Mouse (Mus musculus) intestine, embryonic 14.5 days (tissue): Measurements from ENCODE around the gene Ocel1. TPM values are rescaled to one million over a fixed set of nuclear protein-coding genes. Genes with fewer than 3 reads are reported as not detected.

Experiments
- ATAC-seq: fragments of 200-750 bp; cut with Nextera tagmentation; replicated peaks from 2 replicates; pipeline ENCODE4 v1.8.0; 2017; ENCODE audit warnings: low read depth, moderate number of reproducible peaks, moderate TSS enrichment, moderate library complexity; ENCODE audit not compliant: low FRiP score, low TSS enrichment
- DNase-seq: peaks from one replicate; pipeline ENCODE4 v3.0.0-alpha.2; 2018; ENCODE audit warnings: low spot score
- H3K27ac ChIP-seq: fragments of 300-500 bp; sonication (generic); 2 replicates; pipeline ENCODE4 v1.5.1; 2014; ENCODE audit warnings: low read depth, mild to moderate bottlenecking, control low read depth
- H3K27me3 ChIP-seq: fragments of 300-500 bp; sonication (generic); replicated peaks from 2 replicates; pipeline ENCODE4 v1.6.1; 2014; ENCODE audit warnings: low read length, control low read depth; ENCODE audit not compliant: control insufficient read depth, insufficient read depth
- H3K36me3 ChIP-seq: fragments of 300-500 bp; sonication (generic); 2 replicates; pipeline ENCODE4 v1.6.1; 2014; ENCODE audit warnings: low read length, control low read depth; ENCODE audit not compliant: control insufficient read depth, insufficient read depth
- H3K4me1 ChIP-seq: fragments of 300-500 bp; sonication (generic); replicated peaks from 2 replicates; pipeline ENCODE4 v1.6.1; 2014; ENCODE audit warnings: low read length, control low read depth, mixed read lengths; ENCODE audit not compliant: control insufficient read depth, insufficient read depth
- H3K4me2 ChIP-seq: fragments of 300-500 bp; sonication (generic); 2 replicates; pipeline ENCODE4 v1.6.1; 2014; ENCODE audit warnings: low read length
- H3K4me3 ChIP-seq: fragments of 300-500 bp; sonication (generic); 2 replicates; pipeline ENCODE4 v1.5.1; 2014; ENCODE audit warnings: low read depth, low read length, control low read depth, mixed read lengths
- H3K9ac ChIP-seq: fragments of 300-500 bp; sonication (generic); 2 replicates; pipeline ENCODE4 v1.6.1; 2014; ENCODE audit warnings: mild to moderate bottlenecking, low read length
- H3K9me3 ChIP-seq: fragments of 300-500 bp; sonication (generic); 2 replicates; pipeline ENCODE4 v1.6.1; 2016; ENCODE audit warnings: low read length, control low read depth; ENCODE audit not compliant: control insufficient read depth
- WGBS: fragments of 180-500 bp; shearing (Covaris S2); extraction: QIAGEN DNeasy Blood & Tissue Kit; methylation state at CpG from one replicate; pipeline ENCODE4 v1.1.7; 2014; 5-methylcytosine and 5-hydroxymethylcytosine counted together
- polyA plus RNA-seq: library from polyadenylated mRNA; unstranded; fragments of >200 nt; fragmentation: Nextera tagmentation; extraction: Ambion mirVana; gene quantifications from 2 replicates; pipeline ENCODE4 v1.2.1, GENCODE M21; 2014

The Ocel1 gene
- polyA plus RNA-seq, 1 experiment from 2014 or later, result 5.3 TPM

- peak overlapping the region; percentile 88; the same call in 1 of the 2 replicates for H3K27ac ChIP-seq
- DNase-seq (no peak), ATAC-seq (no peak)
- no peak overlapping the region for H3K4me2 ChIP-seq
- H3K4me3 ChIP-seq, result no peak overlapping the region
- no peaks in the 10 kb centered on the region for H3K9me3 ChIP-seq
- WGBS, result 28% methylated on average over 12 of the region's 12 CpGs
- H3K9ac ChIP-seq, result 0 out of 2 replicates have a peak overlapping the region, but pooled peaks have one; percentile 11
- peaks cover 31% of the 10 kb centered on the region for H3K4me1 ChIP-seq
- no peaks in the 10 kb centered on the region for H3K27me3 ChIP-seq
- H3K36me3 ChIP-seq, result no peaks in the 10 kb centered on the region
Measured at GRCm38 (mm10) chr8:71383396-71383795, 12.3 kb downstream of the Ocel1 start.

- Histone ChIP-seq H3K4me3 (no peak overlapping the region), H3K27ac (peak overlapping the region; percentile 88; the same call in 1 of the 2 replicates), H3K4me2 (no peak overlapping the region), H3K4me1 (peaks cover 28% of the 10 kb centered on the region), H3K9me3 (no peaks in the 10 kb centered on the region), H3K9ac (no peak overlapping the region), H3K36me3 (no peaks in the 10 kb centered on the region), H3K27me3 (no peaks in the 10 kb centered on the region)
- WGBS, result 53% methylated on average over 3 of the region's 3 CpGs
- no peak for ATAC-seq
- no peak for DNase-seq
Measured at GRCm38 (mm10) chr8:71383860-71384259, 12.8 kb downstream of the Ocel1 start.

GRCm38 (mm10) chr8:71385212-71385835, 14.2 kb downstream of the Ocel1 start:
- H3K4me1 ChIP-seq, result peaks cover 14% of the 10 kb centered on the region
- H3K9ac ChIP-seq, result no peak overlapping the region
- WGBS, result 64% methylated on average over 12 of the region's 12 CpGs
- DNase-seq, result no peak
- no peak overlapping the region for H3K4me2 ChIP-seq
- ATAC-seq, result no peak
- no peak overlapping the region for H3K27ac ChIP-seq
- no peaks in the 10 kb centered on the region for H3K36me3 ChIP-seq
- H3K9me3 ChIP-seq, result no peaks in the 10 kb centered on the region
- no peaks in the 10 kb centered on the region for H3K27me3 ChIP-seq
- no peak overlapping the region for H3K4me3 ChIP-seq

- WGBS, result 63% methylated on average over 1 of the region's 1 CpGs
- no peak for ATAC-seq
- Histone ChIP-seq H3K36me3 (no peaks in the 10 kb centered on the region), H3K9ac (no peak overlapping the region), H3K27me3 (no peaks in the 10 kb centered on the region), H3K4me1 (peaks cover 3% of the 10 kb centered on the region), H3K4me3 (no peak overlapping the region), H3K4me2 (no peak overlapping the region), H3K27ac (no peak overlapping the region), H3K9me3 (no peaks in the 10 kb centered on the region)
- no peak for DNase-seq
Measured at GRCm38 (mm10) chr8:71388267-71388666, 17.2 kb downstream of the Ocel1 start.

GRCm38 (mm10) chr8:71391696-71392095, 20.6 kb downstream of the Ocel1 start:
- DNase-seq (no peak), ATAC-seq (no peak)
- Histone ChIP-seq H3K4me2 (no peak overlapping the region), H3K27me3 (no peaks in the 10 kb centered on the region), H3K36me3 (no peaks in the 10 kb centered on the region), H3K4me1 (peaks cover 4% of the 10 kb centered on the region; the same call in 1 of the 2 replicates), H3K27ac (no peak overlapping the region), H3K9ac (no peak overlapping the region), H3K9me3 (no peaks in the 10 kb centered on the region), H3K4me3 (no peak overlapping the region)
- WGBS, result 90% methylated on average over 2 of the region's 2 CpGs

GRCm38 (mm10) chr8:71392391-71392790, 21.3 kb downstream of the Ocel1 start:
- H3K36me3 ChIP-seq, result no peaks in the 10 kb centered on the region
- no peak overlapping the region for H3K4me3 ChIP-seq
- H3K4me2 ChIP-seq, result no peak overlapping the region
- no peak overlapping the region for H3K9ac ChIP-seq
- no peak overlapping the region for H3K27ac ChIP-seq
- peaks cover 6% of the 10 kb centered on the region for H3K4me1 ChIP-seq
- no peaks in the 10 kb centered on the region for H3K27me3 ChIP-seq
- H3K9me3 ChIP-seq, result no peaks in the 10 kb centered on the region
- DNase-seq, result no peak
- WGBS, result 76% methylated on average over 5 of the region's 5 CpGs
- no peak for ATAC-seq

GRCm38 (mm10) chr8:71392871-71393270, 21.8 kb downstream of the Ocel1 start:
- no peak overlapping the region for H3K4me3 ChIP-seq
- no peaks in the 10 kb centered on the region for H3K9me3 ChIP-seq
- peak overlapping the region; percentile 9 for H3K4me2 ChIP-seq
- H3K27me3 ChIP-seq, result no peaks in the 10 kb centered on the region
- no peak for ATAC-seq
- no peak overlapping the region for H3K27ac ChIP-seq
- peaks cover 11% of the 10 kb centered on the region for H3K4me1 ChIP-seq
- H3K9ac ChIP-seq, result no peak overlapping the region
- WGBS, result 15% methylated on average over 3 of the region's 3 CpGs
- no peaks in the 10 kb centered on the region for H3K36me3 ChIP-seq
- DNase-seq, result no peak

GRCm38 (mm10) chr8:71394481-71394880, 23.4 kb downstream of the Ocel1 start:
- H3K4me3 ChIP-seq, result no peak overlapping the region
- 80% methylated on average over 7 of the region's 7 CpGs for WGBS
- ATAC-seq (no peak), DNase-seq (no peak)
- no peak overlapping the region for H3K9ac ChIP-seq
- no peaks in the 10 kb centered on the region for H3K27me3 ChIP-seq
- H3K36me3 ChIP-seq, result peaks cover 12% of the 10 kb centered on the region
- H3K4me1 ChIP-seq, result peaks cover 11% of the 10 kb centered on the region
- no peak overlapping the region for H3K27ac ChIP-seq
- H3K9me3 ChIP-seq, result no peaks in the 10 kb centered on the region
- H3K4me2 ChIP-seq, result no peak overlapping the region

- Histone ChIP-seq H3K27ac (no peak overlapping the region), H3K4me3 (no peak overlapping the region), H3K4me2 (no peak overlapping the region), H3K4me1 (peaks cover 11% of the 10 kb centered on the region), H3K9ac (no peak overlapping the region), H3K36me3 (peaks cover 18% of the 10 kb centered on the region), H3K9me3 (no peaks in the 10 kb centered on the region), H3K27me3 (no peaks in the 10 kb centered on the region)
- no peak for ATAC-seq
- 81% methylated on average over 10 of the region's 10 CpGs for WGBS
- no peak for DNase-seq
Measured at GRCm38 (mm10) chr8:71395071-71395470, 24.0 kb downstream of the Ocel1 start.
